Mouse (Mus musculus): Measurements from ENCODE around the gene Zfyve28. TPM values are rescaled to one million over a fixed set of nuclear protein-coding genes. Genes with fewer than 3 reads are reported as not detected.

Zfyve28 gene
- total RNA-seq, 2 experiments from 2014 or later = 0.36 to 0.64 TPM

DNA sequence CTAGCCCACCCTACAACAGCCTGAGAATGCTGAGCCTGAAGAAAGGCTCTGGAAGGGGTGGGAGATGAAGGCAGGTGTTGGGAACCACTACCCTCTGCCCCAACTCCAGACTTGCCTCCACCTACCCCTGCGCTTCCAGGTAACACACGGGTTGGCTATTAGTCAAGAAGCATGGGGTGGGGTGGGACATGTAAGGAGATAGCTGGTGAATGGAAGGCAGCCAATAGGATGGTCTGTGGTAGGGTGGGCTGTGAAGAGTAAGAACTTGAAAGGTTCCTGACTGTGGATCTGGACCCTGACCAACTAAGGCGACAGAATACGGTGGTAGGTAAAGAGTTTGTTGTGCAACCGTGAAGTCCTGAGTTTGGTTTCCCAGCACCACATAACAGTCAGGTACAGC lies 4.9 kb downstream of the Zfyve28 start:
- no peak overlapping the region for H3K4me3 ChIP-seq
- intact Hi-C loops (cut with DNase I) = no loop called here
- DNase-seq = no peak
- no peak for TF ChIP-seq CTCF (IDR thresholded peaks at IDR 0.05)
- H3K27ac ChIP-seq = no peak overlapping the region

DNA sequence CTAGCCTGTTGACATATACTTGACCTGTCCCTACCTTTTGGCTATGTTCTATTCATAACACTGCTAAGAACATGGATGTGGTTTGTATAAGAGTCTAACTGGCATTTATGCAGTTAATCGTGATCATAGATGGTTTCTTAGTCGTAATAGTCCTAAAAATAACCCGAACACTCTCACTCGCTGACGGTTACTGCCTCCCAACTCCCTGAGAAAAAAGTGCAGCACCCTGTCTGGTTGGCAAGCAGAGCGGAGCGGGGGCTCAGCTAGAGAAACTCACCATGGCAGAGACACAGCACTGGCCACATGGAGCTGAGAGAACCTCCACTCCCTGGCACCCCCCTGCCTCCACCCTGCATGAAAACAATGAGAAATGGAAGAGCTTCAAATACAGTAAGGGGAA lies 7.3 kb downstream of the Zfyve28 start:
- intact Hi-C loops (cut with DNase I) = no loop called here
- no peak for TF ChIP-seq CTCF (IDR thresholded peaks at IDR 0.05)

DNA sequence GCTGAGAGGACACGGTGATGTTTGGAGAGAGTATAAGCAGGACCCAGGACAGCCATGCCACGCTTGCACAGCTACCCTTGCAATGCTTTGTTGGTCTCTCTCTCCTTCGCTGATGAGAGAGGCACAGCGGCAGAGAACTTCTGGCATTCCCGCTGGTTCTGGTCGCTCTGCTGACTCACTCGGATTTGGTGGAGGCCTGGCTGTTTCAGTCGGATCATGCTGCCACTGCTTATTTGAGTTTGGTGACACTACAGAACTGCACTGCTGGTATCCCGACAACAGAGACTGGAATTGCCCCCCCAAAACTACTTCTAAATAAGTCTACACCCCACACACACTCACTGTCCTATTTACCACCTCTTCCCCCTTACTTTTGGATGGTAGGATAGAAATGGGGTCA lies 9.0 kb downstream of the Zfyve28 start:
- intact Hi-C loops (cut with DNase I) = no loop called here
- TF ChIP-seq CTCF (IDR thresholded peaks at IDR 0.05) = no peak
- Histone ChIP-seq H3K4me3 (no peak overlapping the region), H3K27ac (no peak overlapping the region)
- no peak for DNase-seq

More for the DNA sequence above, 7.3 kb downstream of the Zfyve28 start:
- no peak overlapping the region for H3K4me3 ChIP-seq
- no peak for DNase-seq
- no peak overlapping the region for H3K27ac ChIP-seq

DNA sequence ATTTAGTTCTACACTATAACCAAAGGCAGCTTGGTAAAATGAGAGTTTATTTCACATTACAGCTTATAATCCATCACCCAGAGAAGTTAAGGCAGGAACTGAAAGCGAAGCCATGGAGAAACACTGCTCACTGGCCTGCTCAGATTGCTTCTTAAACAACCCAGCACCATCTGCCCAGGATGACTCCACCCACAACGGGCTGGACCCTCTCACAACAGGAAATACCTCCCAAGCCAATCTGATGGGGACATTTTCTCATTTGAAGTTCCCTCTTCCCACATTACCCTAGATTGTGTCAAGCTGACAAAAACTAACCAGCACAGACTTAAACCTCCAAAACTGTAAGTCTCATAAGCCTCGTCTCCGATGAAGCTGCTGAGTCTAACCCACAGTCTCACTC lies 10.2 kb downstream of the Zfyve28 start:
- DNase-seq = no peak
- TF ChIP-seq CTCF (IDR thresholded peaks at IDR 0.05) = no peak
- Histone ChIP-seq H3K27ac (no peak overlapping the region), H3K4me3 (no peak overlapping the region)
- intact Hi-C loops (cut with DNase I) = no loop called here

DNA sequence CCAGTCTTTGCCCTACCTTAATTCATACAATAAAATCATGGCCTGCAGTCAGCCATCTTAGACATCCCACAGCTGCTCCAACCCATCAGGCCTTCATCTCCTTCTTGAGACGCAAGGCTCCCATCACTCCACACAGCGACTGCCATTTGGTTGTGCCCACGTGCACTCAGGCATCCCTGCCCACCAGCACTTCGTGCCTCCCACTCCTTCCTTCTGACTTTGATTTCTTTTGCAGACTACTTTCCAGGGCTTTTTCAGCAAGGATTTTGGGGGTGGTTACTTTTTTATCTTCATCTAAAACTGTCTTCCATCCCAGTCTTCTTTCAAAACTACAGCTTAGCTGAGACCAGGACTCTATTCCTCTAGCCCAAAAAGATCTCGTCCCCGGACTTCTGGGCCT lies 11.5 kb downstream of the Zfyve28 start:
- H3K4me3 ChIP-seq = no peak overlapping the region
- H3K27ac ChIP-seq = no peak overlapping the region
- TF ChIP-seq CTCF (IDR thresholded peaks at IDR 0.05) = no peak
- no peak for DNase-seq
- intact Hi-C loops (cut with DNase I) = no loop called here

DNA sequence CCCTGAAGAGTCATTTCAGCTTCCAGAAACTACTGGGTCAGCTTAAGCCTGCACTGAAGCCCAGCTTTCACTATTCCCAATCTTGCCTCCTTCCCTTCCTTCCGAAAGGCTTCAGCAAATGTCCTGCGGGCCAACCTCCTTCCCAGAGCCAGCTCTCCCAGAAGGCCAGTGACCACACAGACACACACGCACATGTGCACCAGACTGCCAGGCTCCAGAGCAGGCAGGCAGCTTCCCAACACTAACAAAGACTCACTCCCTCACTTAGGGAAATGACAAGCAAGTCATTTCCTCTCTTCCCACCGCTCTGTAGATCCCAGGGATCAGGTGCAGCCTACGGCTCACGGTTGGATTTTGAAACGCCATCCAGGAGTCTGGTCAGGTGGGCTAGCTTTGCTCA lies 12.1 kb downstream of the Zfyve28 start:
- intact Hi-C loops (cut with DNase I) = no loop called here
- Histone ChIP-seq H3K27ac (no peak overlapping the region), H3K4me3 (no peak overlapping the region)
- no peak for TF ChIP-seq CTCF (IDR thresholded peaks at IDR 0.05)
- DNase-seq = no peak

DNA sequence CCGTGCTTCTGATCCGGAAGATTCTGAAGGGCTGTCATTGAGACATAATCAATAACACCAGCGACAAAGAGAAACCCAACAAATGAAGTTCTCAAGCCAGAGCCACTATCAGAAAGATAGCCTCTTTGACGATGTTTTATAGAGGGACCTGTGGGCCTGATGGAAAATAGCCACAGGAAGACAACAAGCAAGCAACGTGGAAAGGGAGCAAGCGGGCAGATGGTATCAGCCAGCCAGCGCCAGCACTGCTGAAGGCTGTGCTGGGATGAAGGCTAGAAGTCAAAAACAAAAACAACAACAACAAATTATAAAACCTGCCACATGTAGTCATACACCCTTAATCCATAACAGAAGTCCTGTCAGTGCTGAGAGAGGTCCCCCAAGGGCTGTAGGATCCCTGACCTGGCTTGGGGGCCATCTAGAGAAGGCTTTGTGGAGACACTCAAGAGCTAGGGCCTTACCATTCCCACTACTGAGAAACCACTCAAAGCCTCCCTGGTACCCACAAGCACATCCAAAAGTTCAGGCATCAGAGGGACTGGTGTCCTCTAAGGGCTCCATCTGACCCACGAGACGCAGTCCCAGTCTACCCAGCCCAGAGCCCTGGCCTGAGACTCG lies 13.5 kb downstream of the Zfyve28 start:
- no peak for TF ChIP-seq CTCF (IDR thresholded peaks at IDR 0.05)
- no peak overlapping the region for H3K4me3 ChIP-seq
- H3K27ac ChIP-seq = no peak overlapping the region
- DNase-seq = no peak
- intact Hi-C loops (cut with DNase I) = no loop called here

DNA sequence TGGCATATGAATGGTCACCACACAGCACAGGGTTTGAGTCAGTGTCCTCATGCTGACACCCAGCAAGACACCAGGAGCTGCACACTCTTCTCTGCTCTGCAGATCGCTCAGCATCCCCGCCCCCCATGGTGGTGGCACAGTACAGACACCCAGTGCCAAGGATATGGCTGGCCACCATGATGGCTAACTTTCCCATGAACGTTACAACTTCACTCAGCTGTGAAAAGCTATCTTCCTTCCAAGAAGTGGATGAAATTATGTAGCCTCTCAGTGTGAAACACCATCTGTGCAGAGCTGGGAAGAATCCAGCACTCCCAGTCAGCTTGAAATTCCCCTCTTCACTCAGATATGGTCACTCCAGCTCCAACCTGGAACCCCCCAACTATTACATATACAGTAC lies 14.0 kb downstream of the Zfyve28 start:
- TF ChIP-seq CTCF (IDR thresholded peaks at IDR 0.05) = no peak
- Histone ChIP-seq H3K4me3 (no peak overlapping the region), H3K27ac (no peak overlapping the region)
- intact Hi-C loops (cut with DNase I) = no loop called here
- DNase-seq = no peak

DNA sequence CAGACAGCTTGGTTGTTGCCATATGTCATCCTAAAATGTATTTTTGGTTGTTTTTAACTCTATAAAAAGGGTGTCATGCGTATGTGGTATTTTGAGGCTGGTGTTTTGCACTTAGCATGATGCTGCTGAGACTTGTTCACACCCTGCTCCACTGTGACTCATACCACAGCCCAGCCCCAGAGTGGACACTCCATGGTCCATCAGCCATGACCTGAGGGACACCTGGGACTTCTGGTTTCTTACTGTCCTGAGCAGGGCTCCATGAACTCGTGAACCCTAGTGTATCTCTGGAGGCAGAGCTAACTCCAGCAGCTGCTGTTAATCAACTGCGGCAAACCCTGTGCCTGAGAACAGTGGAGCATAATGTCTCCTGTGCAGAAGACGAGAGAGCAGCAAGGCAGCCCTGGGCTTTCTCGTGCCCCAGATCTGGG lies 15.0 kb downstream of the Zfyve28 start:
- TF ChIP-seq CTCF (IDR thresholded peaks at IDR 0.05) = no peak
- no peak overlapping the region for H3K4me3 ChIP-seq
- no peak overlapping the region for H3K27ac ChIP-seq
- DNase-seq = no peak
- intact Hi-C loops (cut with DNase I) = no loop called here

DNA sequence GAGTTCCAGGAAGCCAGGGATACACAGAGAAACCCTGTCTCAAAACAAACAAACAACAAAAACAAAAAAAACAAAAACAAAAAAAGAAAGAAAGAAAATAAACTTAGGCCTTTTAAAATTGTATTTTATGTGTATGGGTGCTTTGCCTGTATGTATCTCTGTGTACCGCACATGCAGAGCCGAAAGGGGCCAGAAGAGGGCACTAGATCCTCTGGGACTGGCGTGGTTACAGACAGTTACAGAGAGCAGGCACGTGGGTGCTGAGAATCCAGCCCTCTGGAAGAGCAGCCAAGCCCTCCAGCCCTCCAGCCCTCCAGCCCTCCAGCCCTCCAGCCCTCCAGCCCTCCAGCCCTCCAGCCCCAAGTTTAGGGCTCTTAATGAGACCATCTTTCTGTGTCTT lies 16.5 kb downstream of the Zfyve28 start:
- H3K27ac ChIP-seq = no peak overlapping the region
- DNase-seq = peak; percentile 38
- TF ChIP-seq CTCF (IDR thresholded peaks at IDR 0.05) = peak; percentile 57
- intact Hi-C loops (cut with DNase I) = no loop called here
- no peak overlapping the region for H3K4me3 ChIP-seq

DNA sequence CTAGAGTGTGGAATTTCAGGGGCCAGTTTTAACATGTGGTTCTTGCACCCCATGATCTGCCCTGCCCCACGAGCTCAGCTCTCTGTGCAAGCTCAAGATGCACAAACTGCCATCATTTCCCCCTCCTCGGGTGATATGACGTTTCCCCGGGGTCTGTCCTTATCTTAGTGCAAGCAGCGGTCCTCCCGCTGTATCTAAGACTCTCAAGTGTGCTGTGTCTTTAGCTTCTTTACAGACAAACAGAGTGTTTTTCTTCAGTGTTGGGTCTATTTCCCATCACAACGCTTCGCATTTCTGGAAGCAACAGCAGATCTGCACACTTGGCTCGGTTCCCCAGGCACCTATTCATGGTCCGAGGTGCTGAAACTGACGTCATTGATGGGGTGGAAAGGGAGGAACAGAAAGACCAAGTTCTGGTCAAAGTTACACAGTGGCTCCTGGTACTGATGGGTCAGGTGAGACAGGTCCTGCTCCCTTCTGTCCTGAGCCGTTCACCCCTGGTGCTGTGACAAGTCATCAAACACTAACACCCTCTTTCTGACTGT lies 18.3 kb downstream of the Zfyve28 start:
- intact Hi-C loops (cut with DNase I) = no loop called here

DNA sequence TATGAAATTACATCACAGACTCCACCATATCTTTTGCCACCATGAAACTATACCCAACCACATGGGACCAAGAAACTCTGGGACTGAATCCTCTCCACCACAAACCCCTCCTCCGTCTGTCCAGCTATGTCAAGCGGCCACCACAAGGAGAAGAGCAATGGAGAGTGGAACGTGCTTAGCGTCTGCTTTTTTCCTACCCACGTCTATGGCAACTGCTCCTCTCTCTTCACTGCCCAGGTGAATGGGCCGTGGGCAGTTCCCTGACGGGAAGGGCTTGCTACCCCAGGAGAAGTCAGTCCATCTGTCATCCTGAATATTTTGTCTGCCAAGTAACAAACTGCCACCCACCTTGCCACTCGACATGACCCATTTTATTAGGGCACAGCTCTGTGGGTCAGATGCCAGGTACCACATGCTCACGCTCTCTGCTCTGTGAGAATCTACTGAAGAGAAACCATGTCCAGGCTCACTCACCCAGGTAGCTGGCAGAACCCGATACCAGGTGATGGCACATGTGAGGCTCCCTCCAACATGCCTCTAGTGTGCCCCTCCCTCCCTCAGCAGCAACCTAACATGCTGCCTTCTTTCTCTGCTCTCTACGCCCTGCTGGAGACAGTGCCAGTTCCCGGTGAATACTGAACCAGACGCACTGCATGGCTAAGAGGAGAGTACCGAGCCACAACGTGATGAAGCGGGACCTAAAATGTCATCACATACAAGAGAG lies 18.9 kb downstream of the Zfyve28 start:
- intact Hi-C loops (cut with DNase I) = no loop called here

More for the DNA sequence above, 18.3 kb downstream of the Zfyve28 start:
- Histone ChIP-seq H3K27ac (no peak overlapping the region), H3K4me3 (no peak overlapping the region)
- no peak for TF ChIP-seq CTCF (IDR thresholded peaks at IDR 0.05)
- no peak for DNase-seq

DNA sequence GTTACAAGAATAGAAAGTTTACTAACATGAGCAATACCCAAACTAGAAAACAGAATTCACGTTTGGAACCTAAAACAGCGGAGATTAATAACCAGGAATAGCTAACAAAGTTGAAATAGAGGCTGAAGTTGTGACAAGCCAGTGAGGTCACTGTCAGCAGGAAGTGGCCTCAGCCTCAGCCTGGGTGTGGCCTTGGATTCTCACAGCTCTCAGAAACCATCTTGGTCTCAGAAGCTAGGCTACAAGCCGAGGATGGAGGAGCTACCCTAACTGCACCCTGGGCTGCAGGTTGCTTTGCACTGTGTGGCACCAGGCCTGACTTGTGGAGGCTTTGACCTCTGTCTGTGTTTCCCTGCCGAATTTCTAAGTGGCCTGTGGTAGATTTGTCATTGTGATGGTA lies 22.2 kb downstream of the Zfyve28 start:
- intact Hi-C loops (cut with DNase I) = no loop called here
- TF ChIP-seq CTCF (IDR thresholded peaks at IDR 0.05) = no peak
- no peak for DNase-seq
- Histone ChIP-seq H3K27ac (no peak overlapping the region), H3K4me3 (no peak overlapping the region)

More for the DNA sequence above, 18.9 kb downstream of the Zfyve28 start:
- DNase-seq = no peak
- TF ChIP-seq CTCF (IDR thresholded peaks at IDR 0.05) = no peak
- no peak overlapping the region for H3K27ac ChIP-seq
- no peak overlapping the region for H3K4me3 ChIP-seq
